34 mouse cellular contexts compared by ENCODE assay signal in the genomic region with DNA sequence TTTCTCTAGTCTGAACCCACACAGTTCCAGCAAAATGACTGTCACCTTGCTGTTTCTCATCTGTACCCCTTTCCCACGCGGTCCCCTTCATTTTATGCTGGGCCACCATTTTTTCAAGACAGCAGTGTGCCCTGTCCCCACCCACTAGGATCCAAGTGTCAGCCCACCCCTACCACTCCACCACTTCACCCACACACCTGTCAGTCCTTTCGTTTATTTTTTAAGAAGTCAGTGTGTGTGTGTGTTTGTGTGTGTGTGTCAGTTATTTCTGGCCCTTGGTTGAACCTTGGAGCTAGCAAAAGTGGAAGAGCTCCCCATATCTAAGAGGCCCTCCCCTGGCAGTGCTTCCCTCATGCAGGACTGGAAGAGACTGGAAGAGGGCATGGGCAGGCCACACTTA. TPM values are rescaled to one million over a fixed set of nuclear protein-coding genes. Genes with fewer than 3 reads are reported as not detected.
DNase-seq lines count a peak whose midpoint lies in the region; ATAC-seq and TF ChIP-seq lines count a peak whose summit lies in the region.
"Had no signal": no experiment of that assay in that cellular context is flagged by ENCODE, and none has a peak within 500 bp of the region (broad histone marks: within the 10 kb centered on the region; RNA-seq: fewer than 3 reads in every experiment).

No protein-coding gene starts in this region.

- TF ChIP-seq RAD21 in CH12.LX (IDR thresholded peaks at IDR 0.05; ENCODE audit: low read depth, low read length), result no peak

- no peak for DNase-seq in spleen, adult 2 months (ENCODE audit: low read depth in 1 of 2, low spot score in 2 of 2)
- no peak for DNase-seq in spleen, postnatal 4 days (ENCODE audit: low spot score in 2 of 2)
- no peak for DNase-seq in CH12.LX (ENCODE audit: extremely low read depth)
- peak; percentile 42 for DNase-seq in intestine, embryonic 14.5 days (ENCODE audit: low spot score)
- DNase-seq in adrenal gland, postnatal 10 days, result no peak
- DNase-seq in natural killer cell, adult 2 months (ENCODE audit: low spot score in 2 of 2), result no peak
- DNase-seq in liver, embryonic 11.5 days (ENCODE audit: low spot score), result no peak
- DNase-seq: adrenal gland, postnatal 14 days; cerebellum, adult 11-12 months; cerebellum, adult 9-11 months; gastrocnemius, adult 2 months; gastrocnemius, postnatal 36 days; heart, adult 18-20 months; kidney, adult 9 months; kidney, postnatal 10 days; layer of hippocampus, adult 9-11 months; lung, adult 2 months; lung, postnatal 10 days; midbrain, embryonic 14.5 days had no signal

- no peak for TF ChIP-seq CTCF in spleen, adult 2 months (IDR thresholded peaks at IDR 0.05; ENCODE audit: extremely low read depth, insufficient read depth, insufficient read length, insufficient replicate concordance)
- TF ChIP-seq CTCF in CH12.LX (conservative IDR thresholded peaks at IDR 0.05 in 1 of 2, IDR thresholded peaks at IDR 0.05 in 1 of 2; ENCODE audit: low read depth in 2 of 2, low read length in 2 of 2), result no peak

- H3K36me3 ChIP-seq in spleen, adult 2 months (ENCODE audit: control insufficient read depth, insufficient read depth, low read length), result peaks cover 12% of the 10 kb centered on the region; the same call in 1 of the 2 replicates
- peaks cover 25 to 28% of the 10 kb centered on the region in 2 experiments for H3K36me3 ChIP-seq in CH12.LX (replicated peaks in 1 of 2; ENCODE audit: control insufficient read depth in 1 of 2, insufficient read depth in 1 of 2, low read length in 1 of 2)
- H3K36me3 ChIP-seq in intestine, embryonic 14.5 days (ENCODE audit: control insufficient read depth, insufficient read depth, low read length), result no peaks in the 10 kb centered on the region
- no peaks in the 10 kb centered on the region for H3K36me3 ChIP-seq in liver, embryonic 11.5 days (ENCODE audit: control insufficient read depth, insufficient read depth, low read length)
- H3K36me3 ChIP-seq: heart, embryonic 12.5 days; limb, embryonic 10.5 days; limb, embryonic 15.5 days; neural tube, embryonic 12.5 days had no signal

- 60% methylated on average over 3 of the region's 3 CpGs for WGBS in spleen, adult 2 months
- WGBS in intestine, embryonic 14.5 days, result 84% methylated on average over 3 of the region's 3 CpGs
- WGBS in liver, embryonic 11.5 days, result 80% methylated on average over 3 of the region's 3 CpGs

- H3K4me3 ChIP-seq in spleen, adult 2 months (ENCODE audit: extremely low read depth, insufficient read depth, insufficient read length), result peak overlapping the region; percentile 71
- peak overlapping the region; percentile 45 to 77 (median 46) for H3K4me3 ChIP-seq in CH12.LX (replicated peaks in 1 of 3; ENCODE audit: low read depth in 2 of 3, low read length in 2 of 3, poor library complexity in 1 of 3)
- no peak overlapping the region for H3K4me3 ChIP-seq in intestine, embryonic 14.5 days (ENCODE audit: low read depth, low read length)
- no peak overlapping the region for H3K4me3 ChIP-seq in liver, embryonic 11.5 days (ENCODE audit: low read depth, low read length)
- H3K4me3 ChIP-seq: erythroblast, embryonic 14.5 days; gastrocnemius, adult 2 months; heart, embryonic 12.5 days; limb, embryonic 10.5 days; limb, embryonic 15.5 days; neural tube, embryonic 12.5 days had no signal

- H3K27ac ChIP-seq in spleen, adult 2 months (ENCODE audit: insufficient read depth, low read length), result peak overlapping the region; percentile 97
- peak overlapping the region; percentile 79 for H3K27ac ChIP-seq in CH12.LX (ENCODE audit: insufficient read depth, low read depth)
- H3K27ac ChIP-seq in intestine, embryonic 14.5 days (ENCODE audit: low read depth), result no peak overlapping the region
- H3K27ac ChIP-seq in liver, embryonic 11.5 days (ENCODE audit: low read depth, low read length), result no peak overlapping the region
- H3K27ac ChIP-seq: gastrocnemius, adult 2 months; hindbrain, embryonic 14.5 days; limb, embryonic 10.5 days; limb, embryonic 15.5 days; liver, embryonic 14.5 days; neural tube, embryonic 12.5 days; stomach, postnatal 0 days had no signal

- H3K9me3 ChIP-seq in CH12.LX (replicated peaks; ENCODE audit: low read length), result no peaks in the 10 kb centered on the region
- no peaks in the 10 kb centered on the region for H3K9me3 ChIP-seq in intestine, embryonic 14.5 days (ENCODE audit: control insufficient read depth, low read length)
- no peaks in the 10 kb centered on the region for H3K9me3 ChIP-seq in liver, embryonic 11.5 days (ENCODE audit: control insufficient read depth, low read length)
- H3K9me3 ChIP-seq: limb, embryonic 10.5 days; limb, embryonic 15.5 days had no signal

- ATAC-seq in intestine, embryonic 14.5 days (replicated peaks; ENCODE audit: low FRiP score, low TSS enrichment, low read depth), result no peak
- ATAC-seq in liver, embryonic 11.5 days (replicated peaks; ENCODE audit: low FRiP score), result no peak
- ATAC-seq: forebrain, embryonic 16.5 days had no signal

- TF ChIP-seq POLR2A in spleen, adult 2 months (IDR thresholded peaks at IDR 0.05; ENCODE audit: low read depth, low read length), result no peak
- no peak for TF ChIP-seq POLR2A in CH12.LX (IDR thresholded peaks at IDR 0.05; ENCODE audit: low read depth, low read length)

- peaks cover 16% of the 10 kb centered on the region; the same call in 1 of the 2 replicates for H3K79me2 ChIP-seq in CH12.LX (replicated peaks; ENCODE audit: control insufficient read depth, extremely low read depth, insufficient read depth, poor library complexity, severe bottlenecking)

- in situ Hi-C loops in CH12.LX (cut with MboI; ENCODE audit: low pct_ligation_motif_present, low pct_unique_long_range_greater_than_20kb, low sequenced_read_pairs), result no loop called here

- H3K4me2 ChIP-seq in CH12.LX (ENCODE audit: insufficient read depth, low read depth, poor library complexity, severe bottlenecking), result peak overlapping the region; percentile 96
- H3K4me2 ChIP-seq in intestine, embryonic 14.5 days (ENCODE audit: low read length), result no peak overlapping the region
- no peak overlapping the region for H3K4me2 ChIP-seq in liver, embryonic 11.5 days
- H3K4me2 ChIP-seq: heart, embryonic 12.5 days; hindbrain, embryonic 14.5 days; limb, embryonic 15.5 days; neural tube, embryonic 12.5 days had no signal

- dilution Hi-C loops in CH12.LX (cut with MboI; ENCODE audit: extremely low pct_ligation_motif_present, extremely low pct_unique_long_range_greater_than_20kb, low sequenced_read_pairs), result loop anchor here (25.0 kb wide), 1 partner anchor 132 kb away; the partner anchor contains the start of genes AI854703 and Gimap8

- H3K4me1 ChIP-seq in spleen, adult 2 months (ENCODE audit: control insufficient read depth, insufficient read depth, insufficient read length), result peaks cover 9% of the 10 kb centered on the region; the same call in 1 of the 2 replicates
- peaks cover 17 to 51% of the 10 kb centered on the region in 2 experiments for H3K4me1 ChIP-seq in CH12.LX (ENCODE audit: control insufficient read depth in 1 of 2, insufficient read depth in 2 of 2)
- no peaks in the 10 kb centered on the region for H3K4me1 ChIP-seq in intestine, embryonic 14.5 days (replicated peaks; ENCODE audit: control insufficient read depth, insufficient read depth, low read length)
- no peaks in the 10 kb centered on the region for H3K4me1 ChIP-seq in liver, embryonic 11.5 days (replicated peaks; ENCODE audit: control insufficient read depth, insufficient read depth, low read length)
- H3K4me1 ChIP-seq: heart, embryonic 12.5 days; limb, embryonic 10.5 days; limb, embryonic 15.5 days; neural tube, embryonic 12.5 days had no signal

- H3K27me3 ChIP-seq in spleen, adult 2 months (ENCODE audit: control insufficient read depth, insufficient read depth, low read length), result no peaks in the 10 kb centered on the region
- no peaks in the 10 kb centered on the region for H3K27me3 ChIP-seq in CH12.LX (replicated peaks)
- H3K27me3 ChIP-seq in intestine, embryonic 14.5 days (replicated peaks; ENCODE audit: control insufficient read depth, insufficient read depth, low read length), result no peaks in the 10 kb centered on the region
- H3K27me3 ChIP-seq in liver, embryonic 11.5 days (replicated peaks; ENCODE audit: control insufficient read depth, insufficient read depth, low read length), result no peaks in the 10 kb centered on the region
- H3K27me3 ChIP-seq: heart, embryonic 12.5 days; limb, embryonic 15.5 days; neural tube, embryonic 12.5 days had no signal

- TF ChIP-seq EP300 in CH12.LX (IDR thresholded peaks at IDR 0.05; ENCODE audit: low read length), result no peak

- peak overlapping the region; percentile 95 for H3K9ac ChIP-seq in CH12.LX (ENCODE audit: insufficient read depth, low read depth)
- no peak overlapping the region for H3K9ac ChIP-seq in intestine, embryonic 14.5 days (ENCODE audit: low read length)
- no peak overlapping the region for H3K9ac ChIP-seq in liver, embryonic 11.5 days (ENCODE audit: low read depth, low read length)
- H3K9ac ChIP-seq: heart, embryonic 12.5 days; hindbrain, embryonic 14.5 days; limb, embryonic 15.5 days; liver, embryonic 14.5 days; neural tube, embryonic 12.5 days had no signal

RNA-seq across cellular contexts. Expression of gene Gimap3, which starts 1.7 kb away (rescaled TPM):
- 140 and 150 TPM in 2 replicates for polyA plus RNA-seq in spleen, adult 2 months (2012; rRNA removed)
- total RNA-seq in CH12.LX (2012; rRNA removed) (25.9 and 28.2 TPM in 2 replicates), CH12.LX (2014; rRNA removed) (10.8 and 11.6 TPM in 2 replicates)
- 16.8 and 17.7 TPM in 2 replicates for polyA plus RNA-seq in CH12.LX (2012; ENCODE audit: insufficient read length, low read depth)
- polyA plus RNA-seq in intestine, embryonic 14.5 days (2014; fragmentation: Nextera tagmentation; extraction: Ambion mirVana), result 0.19 TPM in 1 of 2 replicates, not detected in the other
- 1 to 10 TPM; 4.5 to 5.4 TPM for total RNA-seq in adrenal gland, postnatal 10 days (2021)
- polyA plus RNA-seq in liver, embryonic 11.5 days (2014; fragmentation: Nextera tagmentation; extraction: Ambion mirVana), result 0.08 TPM in 1 of 2 replicates, not detected in the other
- total RNA-seq: gastrocnemius, adult 2 months; gastrocnemius, postnatal 36 days; left cerebral cortex, postnatal 10 days had no signal
- polyA plus RNA-seq: embryonic facial prominence, embryonic 14.5 days; forebrain, embryonic 11.5 days; forebrain, embryonic 16.5 days; heart, embryonic 12.5 days; heart, postnatal 0 days; hindbrain, embryonic 14.5 days; limb, embryonic 10.5 days; limb, embryonic 15.5 days; midbrain, embryonic 14.5 days; neural tube, embryonic 12.5 days had no signal

RNA-seq across cellular contexts. Expression of gene Gimap5, which starts 22.9 kb away (rescaled TPM):
- polyA plus RNA-seq in spleen, adult 2 months (2012; rRNA removed), result 74.0 and 90.0 TPM in 2 replicates
- total RNA-seq in CH12.LX (2012; rRNA removed) (82.1 and 82.3 TPM in 2 replicates), CH12.LX (2014; rRNA removed) (74.6 and 77.6 TPM in 2 replicates)
- 56.9 and 59.6 TPM in 2 replicates for polyA plus RNA-seq in CH12.LX (2012; ENCODE audit: insufficient read length, low read depth)
- 9.0 and 10.7 TPM in 2 replicates for polyA plus RNA-seq in intestine, embryonic 14.5 days (2014; fragmentation: Nextera tagmentation; extraction: Ambion mirVana)
- 10 to 100 TPM; 14.2 to 19.5 TPM for total RNA-seq in adrenal gland, postnatal 10 days (2021)
- 3.5 and 4.0 TPM in 2 replicates for polyA plus RNA-seq in liver, embryonic 11.5 days (2014; fragmentation: Nextera tagmentation; extraction: Ambion mirVana)

RNA-seq across cellular contexts. Expression of gene Gimap1, which starts 30.1 kb away (rescaled TPM):
- 94.4 and 103 TPM in 2 replicates for polyA plus RNA-seq in spleen, adult 2 months (2012; rRNA removed)
- 136 and 144 TPM in 2 replicates for total RNA-seq in CH12.LX (2012; rRNA removed)
- total RNA-seq in CH12.LX (2014; rRNA removed), result 54.5 and 57.4 TPM in 2 replicates
- 91.8 and 113 TPM in 2 replicates for polyA plus RNA-seq in CH12.LX (2012; ENCODE audit: insufficient read length, low read depth)
- 21.0 and 23.8 TPM in 2 replicates for polyA plus RNA-seq in intestine, embryonic 14.5 days (2014; fragmentation: Nextera tagmentation; extraction: Ambion mirVana)
- total RNA-seq in adrenal gland, postnatal 10 days (2021), result 10 to 100 TPM; 18.7 to 24.2 TPM
- 14.1 and 15.4 TPM in 2 replicates for polyA plus RNA-seq in liver, embryonic 11.5 days (2014; fragmentation: Nextera tagmentation; extraction: Ambion mirVana)

RNA-seq across cellular contexts. Expression of gene Gimap7, which starts 50.5 kb away (rescaled TPM):
- polyA plus RNA-seq in spleen, adult 2 months (2012; rRNA removed), result 9.5 and 11.6 TPM in 2 replicates
- 14.5 and 16.3 TPM in 2 replicates for total RNA-seq in CH12.LX (2012; rRNA removed)
- total RNA-seq in CH12.LX (2014; rRNA removed), result 4.2 and 4.3 TPM in 2 replicates
- 7.0 and 7.1 TPM in 2 replicates for polyA plus RNA-seq in CH12.LX (2012; ENCODE audit: insufficient read length, low read depth)
- polyA plus RNA-seq in intestine, embryonic 14.5 days (2014; fragmentation: Nextera tagmentation; extraction: Ambion mirVana), result 0.14 and 0.16 TPM in 2 replicates
- total RNA-seq in adrenal gland, postnatal 10 days (2021), result 1 to 10 TPM in 1 of 2 experiments, under 1 TPM in 1; 0.96 to 1.6 TPM
- polyA plus RNA-seq in liver, embryonic 11.5 days (2014; fragmentation: Nextera tagmentation; extraction: Ambion mirVana), result not detected in 2 replicates
- total RNA-seq: ES-E14; gastrocnemius, adult 2 months; gastrocnemius, postnatal 36 days; left cerebral cortex, postnatal 10 days had no signal
- polyA plus RNA-seq: cortical plate, adult 2 months; embryonic facial prominence, embryonic 14.5 days; erythroblast, embryonic 14.5 days; forebrain, embryonic 11.5 days; forebrain, embryonic 16.5 days; heart, embryonic 12.5 days; heart, postnatal 0 days; hindbrain, embryonic 14.5 days; limb, embryonic 10.5 days; limb, embryonic 15.5 days; midbrain, embryonic 14.5 days; neural tube, embryonic 12.5 days; stomach, postnatal 0 days had no signal

RNA-seq across cellular contexts. Expression of gene Gm28053, which starts 50.5 kb away (rescaled TPM):
- 0.43 and 0.82 TPM in 2 replicates for polyA plus RNA-seq in spleen, adult 2 months (2012; rRNA removed)
- total RNA-seq in CH12.LX (2012; rRNA removed) (10.0 and 12.0 TPM in 2 replicates), CH12.LX (2014; rRNA removed) (8.0 and 8.8 TPM in 2 replicates)
- 22.7 and 46.9 TPM in 2 replicates for polyA plus RNA-seq in CH12.LX (2012; ENCODE audit: insufficient read length, low read depth)
- polyA plus RNA-seq in intestine, embryonic 14.5 days (2014; fragmentation: Nextera tagmentation; extraction: Ambion mirVana), result 1.4 and 4.9 TPM in 2 replicates
- total RNA-seq in adrenal gland, postnatal 10 days (2021), result 10 to 100 TPM in 1 of 2 experiments, 1 to 10 TPM in 1; 9.1 to 10.3 TPM
- polyA plus RNA-seq in liver, embryonic 11.5 days (2014; fragmentation: Nextera tagmentation; extraction: Ambion mirVana), result 0.77 and 2.2 TPM in 2 replicates
- total RNA-seq: ES-E14; gastrocnemius, postnatal 36 days; left cerebral cortex, postnatal 10 days had no signal
- polyA plus RNA-seq: embryonic facial prominence, embryonic 14.5 days; erythroblast, embryonic 14.5 days; forebrain, embryonic 16.5 days had no signal

Comparison
In these comparisons a context has a peak if more than half of its experiments do, and no peak if none do; other contexts are left out.
1. H3K27ac ChIP-seq: peak in spleen, adult 2 months (single experiment) and CH12.LX (single experiment); none in intestine, embryonic 14.5 days (single experiment) and liver, embryonic 11.5 days (single experiment).
2. H3K4me3 ChIP-seq: peak in spleen, adult 2 months (single experiment) and CH12.LX (3 of 3); none in intestine, embryonic 14.5 days (single experiment) and liver, embryonic 11.5 days (single experiment).
3. RNA of gene Gimap3, which starts 1.7 kb away (polyA plus RNA-seq): 140 to 150 TPM in spleen, adult 2 months and 16.8 to 17.7 TPM in CH12.LX; 0.19 TPM in intestine, embryonic 14.5 days and 0.08 TPM in liver, embryonic 11.5 days; every median in the first group is over 10 times any median in the second.